Mouse (Mus musculus): Measurements from ENCODE around the gene Rab15. TPM values are rescaled to one million over a fixed set of nuclear protein-coding genes. Genes with fewer than 3 reads are reported as not detected.

Gene Rab15
- polyA plus RNA-seq, 1 experiment from 2014 or later = 7.5 TPM

GRCm38 (mm10) chr12:76752652-76753318 lies 69.9 kb downstream of the Rab15 start:
- no peak overlapping the region for H3K4me2 ChIP-seq (replicated peaks; ENCODE audit: low read depth)
- no peak overlapping the region for H3K9ac ChIP-seq (ENCODE audit: low read depth, low read length)
- ATAC-seq = no peak
- no peaks in the 10 kb centered on the region for H3K27me3 ChIP-seq (replicated peaks; ENCODE audit: control insufficient read depth, insufficient read depth, low read length)
- peak; percentile 77 for TF ChIP-seq CTCF (IDR thresholded peaks at IDR 0.05; ENCODE audit: low read depth)
- 43% methylated on average over 14 of the region's 14 CpGs for WGBS
- H3K4me3 ChIP-seq (ENCODE audit: low read depth, low read length) = no peak overlapping the region
- no peaks in the 10 kb centered on the region for H3K4me1 ChIP-seq (replicated peaks; ENCODE audit: control insufficient read depth, insufficient read depth, low read length)
- no peaks in the 10 kb centered on the region for H3K9me3 ChIP-seq (ENCODE audit: control insufficient read depth)
- H3K27ac ChIP-seq (ENCODE audit: low read depth, low read length) = no peak overlapping the region
- H3K36me3 ChIP-seq (ENCODE audit: control insufficient read depth, insufficient read depth) = no peaks in the 10 kb centered on the region

- Histone ChIP-seq H3K9ac (ENCODE audit: low read depth, low read length) (no peak overlapping the region), H3K4me1 (replicated peaks; ENCODE audit: control insufficient read depth, insufficient read depth, low read length) (no peaks in the 10 kb centered on the region), H3K4me3 (ENCODE audit: low read depth, low read length) (no peak overlapping the region), H3K36me3 (ENCODE audit: control insufficient read depth, insufficient read depth) (no peaks in the 10 kb centered on the region), H3K4me2 (replicated peaks; ENCODE audit: low read depth) (no peak overlapping the region), H3K27me3 (replicated peaks; ENCODE audit: control insufficient read depth, insufficient read depth, low read length) (no peaks in the 10 kb centered on the region), H3K9me3 (ENCODE audit: control insufficient read depth) (no peaks in the 10 kb centered on the region), H3K27ac (ENCODE audit: low read depth, low read length) (no peak overlapping the region)
- no peak for ATAC-seq
- TF ChIP-seq CTCF (IDR thresholded peaks at IDR 0.05; ENCODE audit: low read depth) = no peak
- 73% methylated on average over 16 of the region's 16 CpGs for WGBS
Observed at GRCm38 (mm10) chr12:76750866-76751459, 71.7 kb downstream of the Rab15 start.

Other genes with a start within 250 kb of the Rab15 start
- gene Sptb, start 112.4 kb downstream of the Rab15 start, polyA plus RNA-seq (2015; fragmentation: Nextera tagmentation; extraction: Ambion mirVana) = 0.26 and 0.35 TPM in 2 replicates
- gene Churc1, start 57.4 kb downstream of the Rab15 start, polyA plus RNA-seq (2015; fragmentation: Nextera tagmentation; extraction: Ambion mirVana) = 129 and 136 TPM in 2 replicates
- gene Fntb, start 57.3 kb downstream of the Rab15 start, polyA plus RNA-seq (2015; fragmentation: Nextera tagmentation; extraction: Ambion mirVana) = 13.1 and 13.5 TPM in 2 replicates
- gene Gpx2, start 27.4 kb downstream of the Rab15 start, polyA plus RNA-seq (2015; fragmentation: Nextera tagmentation; extraction: Ambion mirVana) = 132 and 148 TPM in 2 replicates
- gene Max, start 139.3 kb upstream of the Rab15 start, polyA plus RNA-seq (2015; fragmentation: Nextera tagmentation; extraction: Ambion mirVana) = 24.7 and 27.7 TPM in 2 replicates